Mouse (Mus musculus) ovary, adult 10 weeks (tissue): ENCODE measurements around the gene Slc22a28. TPM values are rescaled to one million over a fixed set of nuclear protein-coding genes. Genes with fewer than 3 reads are reported as not detected.

ENCODE experiments used
- polyA plus RNA-seq: library from polyadenylated mRNA; stranded (reverse); fragments of 350-450 nt; fragmentation: Illumina TruSeq; extraction: RNeasy Lipid Tissue Mini Kit (QIAGEN cat#74804); gene quantifications from one replicate; pipeline ENCODE4 v1.2.3, GENCODE M21; 2014

The Slc22a28 gene
- not detected for polyA plus RNA-seq

GRCm38 (mm10) chr19:8131881-8132280 lies at the start of gene Slc22a28:
Slc22a28 (minus strand) TSS chr19:8131982.

Other genes with a start within 250 kb of the Slc22a28 start
- gene Slc22a27, start 166.0 kb downstream of the Slc22a28 start, polyA plus RNA-seq, result not detected
- gene Slc22a29, start 86.9 kb upstream of the Slc22a28 start, polyA plus RNA-seq, result not detected